Mouse (Mus musculus) neural tube, embryonic 15.5 days (tissue): Measurements from ENCODE around the gene Iars. TPM values are rescaled to one million over a fixed set of nuclear protein-coding genes. Genes with fewer than 3 reads are reported as not detected.

ENCODE experiments used
- ATAC-seq: fragments of 200-750 bp; cut with Nextera tagmentation; 2 replicates; pipeline ENCODE4 v1.8.0; 2017; ENCODE audit warnings: mild to moderate bottlenecking, moderate TSS enrichment, moderate library complexity; ENCODE audit not compliant: low FRiP score
- H3K27ac ChIP-seq: fragments of 300-500 bp; sonication (generic); replicated peaks from 2 replicates; pipeline ENCODE4 v1.5.1; 2015; ENCODE audit warnings: mild to moderate bottlenecking, inconsistent platforms
- H3K27me3 ChIP-seq: fragments of 300-500 bp; sonication (generic); replicated peaks from 2 replicates; pipeline ENCODE4 v1.6.1; 2015; ENCODE audit warnings: inconsistent platforms
- H3K36me3 ChIP-seq: fragments of 300-500 bp; sonication (generic); 2 replicates; pipeline ENCODE4 v1.6.1; 2015; ENCODE audit warnings: inconsistent platforms
- H3K4me1 ChIP-seq: fragments of 300-500 bp; sonication (generic); 2 replicates; pipeline ENCODE4 v1.6.1; 2015; ENCODE audit warnings: inconsistent platforms
- H3K4me2 ChIP-seq: fragments of 300-500 bp; sonication (generic); 2 replicates; pipeline ENCODE4 v1.6.1; 2015; ENCODE audit warnings: inconsistent platforms, mild to moderate bottlenecking, moderate library complexity
- H3K4me3 ChIP-seq: fragments of 300-500 bp; sonication (generic); replicated peaks from 2 replicates; pipeline ENCODE4 v1.5.1; 2015; ENCODE audit warnings: mild to moderate bottlenecking, inconsistent platforms
- H3K9ac ChIP-seq: fragments of 300-500 bp; sonication (generic); replicated peaks from 2 replicates; pipeline ENCODE4 v1.6.1; 2015; ENCODE audit warnings: mild to moderate bottlenecking, inconsistent platforms
- H3K9me3 ChIP-seq: fragments of 300-500 bp; sonication (generic); replicated peaks from 2 replicates; pipeline ENCODE4 v1.6.1; 2016; ENCODE audit warnings: inconsistent platforms
- WGBS: fragments of 180-500 bp; shearing (Covaris S2); methylation state at CpG from one replicate; pipeline ENCODE4 v1.1.7; 2015; ENCODE audit warnings: mixed read lengths; 5-methylcytosine and 5-hydroxymethylcytosine counted together
- polyA plus RNA-seq: library from polyadenylated mRNA; unstranded; fragments of >200 nt; fragmentation: Nextera tagmentation; extraction: Ambion mirVana; gene quantifications from 2 replicates; pipeline ENCODE4 v1.2.1, GENCODE M21; 2015

Gene Iars
- polyA plus RNA-seq = 49.8 and 54.3 TPM in 2 replicates

DNA sequence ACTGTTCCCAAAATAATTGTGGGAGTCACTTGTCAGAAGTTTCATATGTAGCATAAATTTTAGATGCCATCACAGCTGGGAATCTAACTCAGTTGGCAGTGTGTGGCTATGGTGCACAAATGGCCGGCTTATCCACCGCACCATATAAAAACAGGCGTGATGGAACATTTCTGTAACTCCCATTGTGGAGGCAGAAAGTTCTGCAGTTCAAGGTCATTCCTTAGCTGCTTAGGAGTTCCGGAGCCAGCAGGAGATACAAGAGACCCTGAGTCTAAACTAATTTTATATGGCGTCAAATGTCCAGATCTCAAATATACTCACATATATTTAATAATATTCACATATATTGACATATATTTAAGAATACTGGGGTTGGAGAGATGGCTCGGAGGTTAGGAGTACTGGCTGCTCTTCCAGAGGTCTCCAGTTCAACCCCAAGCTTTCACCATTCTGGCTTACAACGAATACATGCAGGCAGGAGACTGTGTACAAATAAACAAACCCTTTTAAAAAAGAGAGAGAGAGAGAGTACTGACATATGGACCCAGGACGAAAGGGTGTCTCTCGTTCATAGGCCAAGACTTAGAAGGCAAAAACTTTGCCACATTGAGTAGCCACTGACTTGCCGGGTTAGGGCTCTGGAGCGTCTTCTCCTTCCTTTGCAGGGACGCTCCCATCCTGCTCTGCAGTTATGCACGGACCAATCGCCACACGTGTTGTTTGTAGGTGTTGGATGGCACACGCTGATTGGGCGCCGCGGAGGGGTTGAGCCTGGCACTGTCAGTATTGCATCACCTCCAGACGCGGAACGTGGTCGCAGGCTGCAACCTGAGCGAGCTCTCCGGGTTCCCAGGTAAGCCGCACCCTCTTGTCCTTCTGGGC lies at the start of gene Iars:
Gene Iars (plus strand): TSS at position 750 of the 882 bp plus-strand sequence.
- peak; percentile 100 for ATAC-seq
- H3K9ac ChIP-seq = peak within 1 kb of the TSS; percentile 84
- peaks cover 28% of the 10 kb centered on the region for H3K4me1 ChIP-seq
- H3K27ac ChIP-seq = peak within 1 kb of the TSS; percentile 81
- peaks cover 18% of the 10 kb centered on the region for H3K36me3 ChIP-seq
- H3K9me3 ChIP-seq = no peaks in the 10 kb centered on the region
- H3K4me2 ChIP-seq = peak within 1 kb of the TSS; percentile 76
- 6% methylated on average over 26 of the region's 26 CpGs for WGBS
- H3K4me3 ChIP-seq = peak within 1 kb of the TSS; percentile 87
- H3K27me3 ChIP-seq = no peaks in the 10 kb centered on the region

DNA sequence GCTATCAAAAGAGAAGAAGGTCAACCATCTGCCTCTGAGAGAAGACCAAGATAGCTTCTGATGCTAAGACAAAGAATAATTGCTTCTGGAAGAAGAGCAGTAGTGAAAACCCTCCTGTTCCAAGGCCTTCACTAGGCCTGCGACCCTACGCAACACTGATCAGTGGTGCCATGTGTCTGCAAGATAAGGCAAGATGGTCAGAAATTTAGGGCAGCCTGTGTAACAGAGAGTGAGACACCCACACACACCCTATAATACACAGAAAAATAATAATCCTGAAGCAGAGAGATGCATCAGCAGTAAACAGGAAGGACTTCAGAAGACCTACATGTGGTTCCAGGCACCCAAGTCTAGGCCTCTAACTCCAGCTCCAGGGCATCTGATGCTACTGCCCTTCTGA lies 41.9 kb upstream of the Iars start:
- H3K27me3 ChIP-seq = no peaks in the 10 kb centered on the region
- no peak overlapping the region for H3K4me2 ChIP-seq
- no peaks in the 10 kb centered on the region for H3K4me1 ChIP-seq
- H3K27ac ChIP-seq = no peak overlapping the region
- no peak for ATAC-seq
- no peaks in the 10 kb centered on the region for H3K36me3 ChIP-seq
- H3K9me3 ChIP-seq = no peaks in the 10 kb centered on the region
- H3K9ac ChIP-seq = no peak overlapping the region
- 100% methylated on average over 2 of the region's 2 CpGs for WGBS
- H3K4me3 ChIP-seq = no peak overlapping the region

DNA sequence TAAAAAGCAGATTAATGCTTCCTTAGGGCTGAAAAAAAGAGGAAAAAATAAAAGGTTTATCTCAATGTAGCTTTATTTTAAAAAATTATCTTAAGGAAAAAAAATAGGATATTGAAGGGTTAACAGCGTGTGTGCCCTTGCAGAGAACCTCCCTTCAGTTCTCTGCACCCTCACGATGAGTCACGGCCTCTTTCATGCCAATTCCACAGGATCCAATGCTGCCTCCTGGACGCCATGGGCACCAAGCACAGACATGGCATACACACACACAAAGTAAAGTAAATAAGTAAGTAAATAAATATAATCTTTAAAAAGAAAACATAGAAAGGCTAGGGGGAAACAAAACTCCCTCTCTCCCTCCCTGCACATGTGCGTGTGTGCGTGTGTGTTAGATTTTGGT lies 39.2 kb upstream of the Iars start:
- 84% methylated on average over 6 of the region's 6 CpGs for WGBS
- H3K36me3 ChIP-seq = no peaks in the 10 kb centered on the region
- no peaks in the 10 kb centered on the region for H3K4me1 ChIP-seq
- no peak overlapping the region for H3K27ac ChIP-seq
- no peak overlapping the region for H3K4me3 ChIP-seq
- no peak overlapping the region for H3K4me2 ChIP-seq
- H3K9ac ChIP-seq = no peak overlapping the region
- H3K27me3 ChIP-seq = no peaks in the 10 kb centered on the region
- no peak for ATAC-seq
- no peaks in the 10 kb centered on the region for H3K9me3 ChIP-seq

DNA sequence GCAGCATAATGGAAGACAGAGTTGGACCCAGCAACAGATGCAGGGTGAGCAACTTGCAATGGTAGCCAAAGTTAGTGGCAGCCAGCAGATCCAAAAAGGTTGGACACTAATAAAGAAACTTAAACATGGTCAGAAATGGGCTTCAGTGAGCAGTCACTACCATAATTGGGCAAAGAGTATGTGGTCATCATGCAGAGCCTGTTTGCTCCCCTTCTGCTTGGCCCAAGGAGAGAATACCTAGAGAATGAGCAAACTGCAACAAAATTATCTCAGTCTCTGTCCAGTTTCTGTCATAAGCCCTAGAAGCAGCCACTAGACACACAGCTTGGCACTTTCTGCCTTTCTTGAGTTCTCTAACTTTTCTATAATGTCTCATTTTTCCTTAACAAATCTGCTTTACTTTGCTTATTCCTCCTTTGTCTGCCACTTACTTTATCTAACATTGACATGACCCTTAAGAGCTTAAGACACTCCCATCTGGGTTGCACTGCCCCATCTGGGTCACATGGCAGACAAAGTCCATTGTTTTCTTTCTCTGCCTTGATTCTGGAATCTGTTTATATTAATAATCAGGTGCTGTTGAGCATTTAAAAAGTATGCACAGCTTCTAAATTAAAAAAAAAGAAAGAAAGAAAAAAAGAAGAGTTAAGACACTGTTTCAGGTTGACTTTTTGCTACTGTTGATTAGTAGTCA lies 38.1 kb upstream of the Iars start:
- Histone ChIP-seq H3K4me1 (no peaks in the 10 kb centered on the region), H3K4me3 (no peak overlapping the region), H3K27me3 (no peaks in the 10 kb centered on the region), H3K27ac (no peak overlapping the region), H3K9ac (no peak overlapping the region), H3K4me2 (no peak overlapping the region), H3K9me3 (no peaks in the 10 kb centered on the region), H3K36me3 (no peaks in the 10 kb centered on the region)
- no peak for ATAC-seq

DNA sequence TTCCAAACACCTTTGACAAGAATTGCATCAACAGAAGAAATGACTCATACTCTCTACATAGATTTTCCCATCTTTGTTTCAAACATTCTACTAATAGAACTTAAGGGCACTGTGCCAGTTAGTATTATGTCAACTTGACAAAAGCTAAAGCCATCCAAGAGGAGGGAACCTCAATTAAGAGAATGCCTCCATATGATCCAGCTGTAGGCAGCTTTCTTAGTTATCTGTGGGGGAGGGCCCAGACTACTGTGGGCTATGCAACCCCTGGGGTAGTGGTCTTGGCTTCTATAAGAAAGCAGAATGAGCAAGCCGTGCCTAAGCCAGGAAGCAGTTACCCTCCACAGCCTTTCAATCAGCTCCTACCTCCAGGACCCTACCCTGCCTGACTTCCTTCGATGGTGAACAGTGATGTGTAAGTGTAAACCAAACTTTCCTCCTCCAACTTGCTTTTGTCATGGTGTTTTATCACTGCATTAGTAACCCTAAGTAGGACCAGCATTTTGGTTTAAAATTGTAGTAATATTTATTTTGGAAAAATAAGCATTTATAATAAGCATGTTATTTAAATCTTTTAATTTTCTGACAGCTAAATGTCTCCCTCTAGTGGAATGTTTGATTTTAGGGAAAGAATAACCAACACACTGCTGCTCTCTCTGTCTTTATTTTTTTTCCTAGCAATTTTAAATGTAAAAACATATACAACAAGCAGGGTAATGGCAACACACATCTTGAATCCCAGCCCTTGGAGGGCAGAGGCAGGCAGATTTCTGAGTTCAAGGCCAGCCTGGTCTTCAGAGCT lies 37.0 kb upstream of the Iars start:
- no peak overlapping the region for H3K4me3 ChIP-seq
- H3K27me3 ChIP-seq = no peaks in the 10 kb centered on the region
- ATAC-seq = no peak
- H3K9ac ChIP-seq = no peak overlapping the region
- no peaks in the 10 kb centered on the region for H3K9me3 ChIP-seq
- WGBS = 82% methylated on average over 2 of the region's 2 CpGs
- H3K4me1 ChIP-seq = no peaks in the 10 kb centered on the region
- no peak overlapping the region for H3K27ac ChIP-seq
- H3K36me3 ChIP-seq = no peaks in the 10 kb centered on the region
- no peak overlapping the region for H3K4me2 ChIP-seq

DNA sequence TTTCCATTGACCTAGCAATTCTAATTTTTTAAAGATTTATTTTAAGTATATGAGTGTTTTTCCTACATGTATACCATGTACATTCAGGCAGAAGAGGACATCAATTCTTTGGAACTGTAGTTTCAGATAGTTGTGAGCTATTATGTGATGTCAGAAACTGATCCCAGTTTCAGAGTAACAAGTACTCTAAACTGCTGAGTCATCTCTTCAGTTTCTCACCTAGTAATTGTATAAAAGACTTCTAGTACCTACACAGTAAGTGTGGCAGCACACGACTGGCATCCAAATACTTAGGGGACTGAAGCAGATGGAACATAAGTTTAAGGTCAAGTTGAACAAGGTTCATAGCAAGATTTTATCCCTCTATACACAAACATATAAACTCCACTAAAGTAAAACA lies 35.9 kb upstream of the Iars start:
- H3K4me3 ChIP-seq = no peak overlapping the region
- no peaks in the 10 kb centered on the region for H3K4me1 ChIP-seq
- no peaks in the 10 kb centered on the region for H3K36me3 ChIP-seq
- no peak overlapping the region for H3K9ac ChIP-seq
- no peak overlapping the region for H3K27ac ChIP-seq
- H3K9me3 ChIP-seq = no peaks in the 10 kb centered on the region
- no peaks in the 10 kb centered on the region for H3K27me3 ChIP-seq
- H3K4me2 ChIP-seq = no peak overlapping the region
- WGBS = 88% methylated on average over 1 of the region's 1 CpGs
- no peak for ATAC-seq

DNA sequence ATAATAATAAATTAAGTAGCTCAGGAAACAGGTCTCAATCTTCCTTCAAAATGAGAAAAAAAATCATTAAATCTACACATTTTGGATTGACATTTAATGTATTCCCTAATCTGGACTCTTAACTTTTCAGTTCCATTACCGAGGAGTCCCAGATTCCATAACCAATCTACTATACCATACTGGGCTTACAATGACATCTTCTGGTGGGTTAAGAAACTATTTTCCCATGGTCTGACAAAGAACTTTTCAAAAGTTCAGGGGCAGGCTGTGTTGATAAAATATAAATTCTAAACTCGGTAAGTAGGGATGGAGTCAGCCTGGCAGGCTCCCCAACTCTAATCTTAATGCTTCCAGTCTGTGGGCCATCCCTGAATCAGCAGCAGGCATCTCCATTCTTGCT lies 30.8 kb upstream of the Iars start:
- no peaks in the 10 kb centered on the region for H3K9me3 ChIP-seq
- H3K4me2 ChIP-seq = no peak overlapping the region
- 57% methylated on average over 2 of the region's 2 CpGs for WGBS
- no peak overlapping the region for H3K27ac ChIP-seq
- ATAC-seq = no peak
- H3K4me3 ChIP-seq = no peak overlapping the region
- peaks cover 20% of the 10 kb centered on the region for H3K4me1 ChIP-seq
- no peaks in the 10 kb centered on the region for H3K27me3 ChIP-seq
- H3K9ac ChIP-seq = no peak overlapping the region
- H3K36me3 ChIP-seq = no peaks in the 10 kb centered on the region

DNA sequence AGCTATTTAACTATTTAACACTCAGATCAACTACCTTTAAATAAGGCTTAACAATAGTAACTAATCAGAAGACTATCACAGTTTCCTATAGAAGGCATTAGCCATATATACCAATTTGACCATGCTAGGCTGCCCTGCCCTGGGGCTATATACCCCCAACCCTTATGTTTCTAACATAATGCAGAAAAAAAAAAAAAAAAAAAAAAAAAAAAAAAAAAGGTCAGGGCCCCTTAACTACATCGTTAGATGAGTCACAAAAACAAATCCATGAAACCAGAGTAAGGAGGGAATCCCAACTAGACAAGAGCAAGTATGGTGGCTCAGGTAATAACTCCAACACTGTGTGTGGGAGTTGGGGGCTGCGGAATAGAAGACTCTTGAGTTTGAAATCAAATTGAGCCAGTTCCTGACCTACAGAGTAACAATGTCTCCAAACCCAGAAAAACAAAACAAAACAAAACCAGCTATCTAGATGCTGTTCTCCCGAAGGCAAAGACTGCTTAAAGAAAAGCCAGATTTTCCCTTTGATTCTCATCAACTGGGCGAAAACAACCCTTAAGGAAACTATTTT lies 30.0 kb upstream of the Iars start:
- Histone ChIP-seq H3K9me3 (no peaks in the 10 kb centered on the region), H3K36me3 (peaks cover 2% of the 10 kb centered on the region; the same call in 1 of the 2 replicates), H3K4me3 (peak overlapping the region; percentile 70), H3K4me1 (peaks cover 20% of the 10 kb centered on the region), H3K4me2 (peak overlapping the region; percentile 98), H3K27ac (no peak overlapping the region), H3K9ac (peak overlapping the region; percentile 42), H3K27me3 (no peaks in the 10 kb centered on the region)
- WGBS = 3% methylated on average over 4 of the region's 4 CpGs
- ATAC-seq = no peak

DNA sequence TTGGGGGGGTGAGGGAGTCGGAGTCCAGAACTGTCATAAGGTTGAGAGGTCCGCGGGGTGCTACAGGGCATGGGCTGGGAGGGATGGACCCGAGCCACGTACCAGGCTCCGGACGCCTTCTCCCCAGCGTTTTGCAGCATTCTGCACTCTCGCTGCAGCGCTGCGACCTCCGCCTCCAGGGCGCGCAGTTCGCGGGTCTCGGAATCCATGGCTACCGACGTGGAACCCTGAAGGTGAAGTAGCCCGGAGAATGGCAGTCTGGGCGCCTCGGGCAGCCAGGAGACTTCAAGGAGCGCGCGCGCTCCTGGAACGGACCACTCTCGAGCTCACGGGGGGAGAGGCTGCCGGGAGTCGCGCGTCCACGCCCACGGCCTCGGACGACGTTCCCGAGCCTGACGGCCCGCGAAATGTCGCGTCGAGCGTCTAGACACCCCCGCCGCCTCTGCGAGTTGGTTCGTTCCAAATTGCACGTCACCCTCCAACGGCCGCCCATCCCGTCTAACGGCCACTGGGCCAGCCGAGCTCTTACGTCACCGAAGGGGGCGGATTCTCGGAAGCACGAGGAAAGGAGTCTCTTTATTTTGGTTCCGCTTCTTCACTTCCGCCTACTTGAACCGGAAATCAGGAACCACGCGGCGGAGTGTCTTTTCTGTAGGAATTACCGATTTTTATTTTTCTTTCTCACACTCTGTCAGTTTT lies 29.3 kb upstream of the Iars start, which contains the start of the genes Cenpp and Nol8:
Gene Cenpp (minus strand): TSS at position 305 of the 699 bp plus-strand sequence.
Gene Nol8 (plus strand): TSS at position 598 of the 699 bp plus-strand sequence.
- H3K27me3 ChIP-seq = no peaks in the 10 kb centered on the region
- H3K4me3 ChIP-seq = peak within 1 kb of the TSS; percentile 70
- H3K4me1 ChIP-seq = peaks cover 20% of the 10 kb centered on the region
- peaks cover 4% of the 10 kb centered on the region; the same call in 1 of the 2 replicates for H3K36me3 ChIP-seq
- no peaks in the 10 kb centered on the region for H3K9me3 ChIP-seq
- ATAC-seq = peak; percentile 100
- peak within 1 kb of the TSS; percentile 55 for H3K9ac ChIP-seq
- peak within 1 kb of the TSS; percentile 51 for H3K27ac ChIP-seq
- H3K4me2 ChIP-seq = peak within 1 kb of the TSS; percentile 98
- under 1% methylated on average over 68 of the region's 68 CpGs for WGBS

DNA sequence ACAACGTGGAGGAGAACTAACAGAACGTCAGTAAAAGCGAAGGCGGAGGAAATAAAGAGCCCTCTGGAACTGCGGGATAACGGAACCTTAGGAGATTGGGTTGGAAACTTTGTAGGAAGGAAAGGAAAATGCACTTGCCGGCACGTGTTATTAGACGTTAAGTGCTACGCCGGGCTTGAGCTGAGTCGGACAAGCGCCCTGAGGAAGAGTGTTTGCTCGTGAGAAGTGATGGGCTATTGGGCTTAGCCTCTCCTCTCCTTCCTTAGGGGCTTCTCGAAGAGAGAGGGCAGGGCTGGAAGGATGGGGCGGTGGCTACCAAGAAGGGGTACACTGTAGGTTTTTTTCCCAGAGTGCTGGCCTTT lies 28.7 kb upstream of the Iars start:
- Histone ChIP-seq H3K4me3 (peak overlapping the region; percentile 70), H3K9ac (peak overlapping the region; percentile 55), H3K9me3 (no peaks in the 10 kb centered on the region), H3K27me3 (no peaks in the 10 kb centered on the region), H3K4me1 (peaks cover 20% of the 10 kb centered on the region), H3K36me3 (peaks cover 4% of the 10 kb centered on the region; the same call in 1 of the 2 replicates), H3K4me2 (peak overlapping the region; percentile 64), H3K27ac (peak overlapping the region; percentile 51; the same call in 1 of the 2 replicates)
- 0% methylated on average over 16 of the region's 16 CpGs for WGBS
- peak; percentile 91 for ATAC-seq
